Mouse (Mus musculus): ENCODE data around the gene Olfr478.

DNA sequence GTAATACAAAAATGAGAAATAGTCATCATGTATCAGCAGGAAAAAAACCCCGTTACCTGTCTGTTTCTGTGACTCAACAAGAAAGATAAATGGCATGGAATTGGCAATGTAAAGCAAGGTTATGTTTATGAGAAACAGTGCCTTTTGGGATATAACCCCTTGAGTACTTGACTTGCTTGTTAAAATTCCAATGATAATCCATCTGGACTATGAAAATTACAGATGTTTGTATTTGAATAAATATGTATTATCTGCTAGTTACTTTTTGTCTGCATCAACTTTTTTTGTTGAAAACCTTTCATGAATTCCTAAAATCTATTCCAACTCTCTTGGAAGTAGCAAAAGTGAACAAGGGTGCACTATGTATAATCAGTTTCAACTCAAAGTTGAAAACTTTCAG lies 33.5 kb upstream of the Olfr478 start, which contains the start of gene Olfr480:
- TF ChIP-seq HCFC1 (IDR thresholded peaks at IDR 0.05; ENCODE audit: borderline replicate concordance, insufficient read depth, low read length) (no peak), ZNF384 (IDR thresholded peaks at IDR 0.05; ENCODE audit: low read depth, low read length) (no peak), CHD2 (IDR thresholded peaks at IDR 0.05; ENCODE audit: low read depth, low read length) (no peak), MAFK (IDR thresholded peaks at IDR 0.05; ENCODE audit: insufficient read depth, low read depth, low read length) (no peak)

All from ES-E14 (cell line).